Mouse (Mus musculus): ENCODE results near the gene Tm7sf2. TPM values are rescaled to one million over a fixed set of nuclear protein-coding genes. Genes with fewer than 3 reads are reported as not detected.
A peak's percentile ranks its signal among the peaks of the same experiment; 100 is the strongest.
"Not testable (repeated sequence)": the region's sequence is repeated elsewhere in the genome, so short reads cannot be mapped to it uniquely, and the experiment has no call there.

Gene Tm7sf2
- total RNA-seq, 2 experiments from 2014 or later: 61.5 to 63.8 TPM

DNA sequence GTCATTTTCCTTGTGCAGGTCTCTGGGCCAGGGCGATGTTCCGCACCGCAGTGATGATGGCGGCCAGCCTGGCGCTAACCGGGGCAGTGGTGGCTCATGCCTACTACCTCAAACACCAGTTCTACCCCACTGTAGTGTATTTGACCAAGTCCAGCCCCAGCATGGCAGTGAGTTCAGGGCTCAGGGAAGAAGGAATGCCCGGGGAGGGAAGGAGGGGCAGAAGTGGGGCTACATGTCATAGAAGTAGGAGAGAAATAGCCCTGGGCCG lies 20.3 kb downstream of the Tm7sf2 start:
- intact Hi-C loops (cut with DNase I): loop anchor here (5.0 kb wide), 1 partner anchor 126 kb away; the partner anchor contains the start of gene Cdc42ep2
- DNase-seq (ENCODE audit: extremely low spot score in 1 of 2, low spot score in 2 of 2): peak in 1 of 2 experiments; percentile 32

- intact Hi-C loops (cut with DNase I): loop anchor here (5.0 kb wide), 1 partner anchor 125 kb away; the partner anchor contains the start of gene Cdc42ep2
- DNase-seq (ENCODE audit: extremely low spot score in 1 of 2, low spot score in 2 of 2): no peak
Measured at GRCm38 (mm10) chr19:6047154-6047898, 20.8 kb downstream of the Tm7sf2 start.

DNA sequence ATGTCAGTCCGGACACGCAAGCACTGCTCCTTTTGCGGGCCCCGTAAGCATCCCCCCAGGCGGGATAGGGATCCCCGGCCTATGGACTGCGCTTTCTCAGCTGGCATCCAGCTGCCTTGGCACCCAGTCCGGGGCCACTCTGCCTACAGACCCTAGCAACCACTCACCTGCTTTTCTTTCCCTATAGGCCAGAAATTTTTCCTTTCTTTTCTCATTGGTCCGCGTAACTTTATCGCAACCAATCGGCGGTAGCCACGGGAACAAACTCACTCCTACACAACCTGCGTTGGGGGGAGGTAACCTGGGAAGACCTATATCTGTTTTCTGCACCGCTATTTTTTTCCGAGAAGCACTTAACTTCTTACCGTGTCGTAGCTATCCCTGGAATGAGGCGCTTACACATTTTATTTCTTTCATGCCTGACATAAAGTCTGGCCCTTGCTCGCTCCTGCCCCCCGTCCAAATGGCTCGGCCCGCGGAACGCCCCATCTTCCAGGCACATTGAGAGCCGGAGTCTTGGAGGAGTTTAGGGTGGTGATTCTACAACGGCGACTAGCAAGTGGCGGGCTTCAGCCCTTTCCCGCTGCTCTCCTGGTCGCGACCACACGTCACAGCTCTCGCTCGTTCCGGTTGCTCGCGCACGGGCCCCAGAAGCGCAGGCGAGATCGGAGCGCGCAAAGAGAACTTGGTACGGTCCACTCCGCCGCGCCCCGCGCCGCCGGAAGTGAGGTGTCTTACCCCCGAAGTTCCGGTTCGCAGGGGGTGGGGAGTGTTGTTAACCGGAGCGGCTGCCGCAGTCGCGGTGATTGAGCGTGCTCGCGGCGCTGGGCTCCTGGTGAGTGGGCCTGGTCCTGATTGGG lies 21.6 kb downstream of the Tm7sf2 start, which contains the start of gene Syvn1:
Syvn1 (plus strand) TSS at position 283 of the 860 bp plus-strand sequence.
- intact Hi-C loops (cut with DNase I): loop anchor here (5.0 kb wide), 1 partner anchor 124 kb away; the partner anchor contains the start of gene Cdc42ep2
- DNase-seq (ENCODE audit: extremely low spot score in 1 of 2, low spot score in 2 of 2): peak; percentile 93 to 94

DNA sequence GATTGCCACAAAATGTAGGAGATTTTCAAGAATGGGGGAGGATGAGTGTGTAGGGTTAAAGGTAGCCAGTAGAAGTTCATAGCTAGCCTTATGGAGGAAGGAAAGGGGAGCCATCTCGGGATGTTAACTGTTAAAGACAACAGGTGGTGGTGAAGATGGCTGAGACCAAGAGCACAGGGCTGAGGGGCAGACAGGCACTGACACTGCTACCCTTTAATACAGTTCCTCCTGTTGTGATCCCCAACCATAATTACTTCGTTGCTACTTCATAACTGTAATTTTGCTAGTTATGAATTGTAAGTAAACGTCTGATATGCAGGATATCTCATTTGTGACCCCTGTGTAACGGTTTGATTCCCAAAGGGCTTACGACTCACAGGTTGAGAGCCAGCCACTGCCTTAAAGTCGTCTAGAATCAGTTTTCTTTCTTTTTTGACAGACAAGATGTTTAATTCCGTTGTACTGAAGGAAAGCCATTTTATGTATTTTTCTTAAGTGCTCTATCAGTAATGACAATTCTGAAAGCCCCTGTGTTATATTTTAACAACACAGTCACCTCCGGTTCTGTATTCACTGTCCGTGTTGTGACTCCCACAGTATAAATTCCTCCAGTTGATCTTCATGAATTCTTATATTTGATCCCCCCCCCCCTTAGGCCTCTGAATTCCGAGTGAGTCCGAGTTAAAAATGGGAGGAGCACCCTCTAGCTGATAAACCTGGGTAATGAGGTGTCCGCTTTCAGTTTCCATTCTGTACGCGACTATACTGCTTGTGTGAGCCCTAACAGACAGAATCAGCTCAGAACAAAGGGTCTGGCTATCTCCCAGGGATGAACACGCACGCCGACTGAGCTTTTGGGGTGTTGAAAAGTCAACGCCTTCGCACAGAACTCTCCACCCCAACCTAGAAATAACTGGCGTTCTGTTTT lies 22.5 kb downstream of the Tm7sf2 start:
- no peak for DNase-seq (ENCODE audit: extremely low spot score in 1 of 2, low spot score in 2 of 2)
- intact Hi-C loops (cut with DNase I): loop anchor here (2.0 to 5.0 kb wide), 2 partner anchors 81 to 123 kb away; partner anchors contain the start of genes Cdc42ep2 and Pola2

GRCm38 (mm10) chr19:6044102-6044501 lies 24.1 kb downstream of the Tm7sf2 start:
- intact Hi-C loops (cut with DNase I): loop anchor here (2.0 kb wide), 1 partner anchor 79 kb away; the partner anchor contains the start of gene Pola2
- not testable (repeated sequence) for DNase-seq (ENCODE audit: extremely low spot score in 1 of 2, low spot score in 2 of 2)

- intact Hi-C loops (cut with DNase I): no loop called here
- peak in 1 of 2 experiments; percentile 25 for DNase-seq (ENCODE audit: extremely low spot score in 1 of 2, low spot score in 2 of 2)
Measured at GRCm38 (mm10) chr19:6042293-6042692, 25.9 kb downstream of the Tm7sf2 start.

- DNase-seq (ENCODE audit: extremely low spot score in 1 of 2, low spot score in 2 of 2): no peak
- intact Hi-C loops (cut with DNase I): no loop called here
Measured at GRCm38 (mm10) chr19:6040002-6040401, 28.2 kb downstream of the Tm7sf2 start.

DNA sequence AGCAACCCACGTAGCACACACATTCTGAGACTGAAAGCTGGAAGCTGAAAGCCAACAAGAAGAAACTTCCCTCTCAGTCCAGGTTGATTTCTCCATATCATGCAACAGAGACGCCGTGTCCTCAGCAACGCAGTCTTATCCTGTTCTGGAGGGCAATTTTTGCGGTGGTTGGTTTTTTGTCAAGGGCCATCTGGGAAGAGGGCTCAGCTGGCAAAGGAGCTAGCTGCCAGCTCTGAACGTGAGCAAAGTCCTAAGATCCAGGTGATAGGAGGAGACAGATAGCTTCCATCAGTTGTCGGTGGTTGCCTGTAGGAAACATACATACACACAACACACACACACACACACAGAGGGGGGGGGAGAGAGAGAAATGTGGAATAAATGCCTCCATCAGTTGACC lies 29.8 kb downstream of the Tm7sf2 start:
- DNase-seq (ENCODE audit: extremely low spot score in 1 of 2, low spot score in 2 of 2): no peak
- intact Hi-C loops (cut with DNase I): no loop called here

GRCm38 (mm10) chr19:6037695-6038094 lies 30.5 kb downstream of the Tm7sf2 start:
- no peak for DNase-seq (ENCODE audit: extremely low spot score in 1 of 2, low spot score in 2 of 2)
- intact Hi-C loops (cut with DNase I): no loop called here

GRCm38 (mm10) chr19:6035966-6036585 lies 32.1 kb downstream of the Tm7sf2 start:
- no peak for DNase-seq (ENCODE audit: extremely low spot score in 1 of 2, low spot score in 2 of 2)
- intact Hi-C loops (cut with DNase I): no loop called here

GRCm38 (mm10) chr19:6030520-6031280 lies 37.5 kb downstream of the Tm7sf2 start:
- DNase-seq (ENCODE audit: extremely low spot score in 1 of 2, low spot score in 2 of 2): no peak
- intact Hi-C loops (cut with DNase I): no loop called here

DNA sequence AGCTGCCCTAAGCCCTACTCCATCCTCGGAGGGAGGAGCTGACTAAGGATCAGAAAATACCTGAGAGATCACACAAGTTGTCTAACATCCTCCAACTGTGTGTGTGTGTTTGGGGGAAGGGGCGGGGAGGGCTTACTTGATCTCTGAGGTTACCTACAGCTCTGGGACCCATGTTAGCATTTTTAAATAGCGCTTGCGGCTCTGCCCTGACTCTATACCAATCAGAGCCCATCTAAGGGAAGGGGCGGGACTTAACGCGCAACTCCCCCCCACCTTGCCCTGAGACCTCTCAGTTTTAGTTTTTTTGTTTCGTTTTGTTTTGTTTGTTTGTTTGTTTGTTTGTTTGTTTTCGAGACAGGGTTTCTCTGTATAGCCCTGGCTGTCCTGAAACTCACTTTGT lies 38.7 kb downstream of the Tm7sf2 start:
- intact Hi-C loops (cut with DNase I): no loop called here
- no peak for DNase-seq (ENCODE audit: extremely low spot score in 1 of 2, low spot score in 2 of 2)

GRCm38 (mm10) chr19:6028991-6029390 lies 39.2 kb downstream of the Tm7sf2 start:
- no peak for DNase-seq (ENCODE audit: extremely low spot score in 1 of 2, low spot score in 2 of 2)
- intact Hi-C loops (cut with DNase I): no loop called here

- intact Hi-C loops (cut with DNase I): no loop called here
- DNase-seq (ENCODE audit: extremely low spot score in 1 of 2, low spot score in 2 of 2): no peak
Measured at GRCm38 (mm10) chr19:6023930-6024329, 44.2 kb downstream of the Tm7sf2 start.

DNA sequence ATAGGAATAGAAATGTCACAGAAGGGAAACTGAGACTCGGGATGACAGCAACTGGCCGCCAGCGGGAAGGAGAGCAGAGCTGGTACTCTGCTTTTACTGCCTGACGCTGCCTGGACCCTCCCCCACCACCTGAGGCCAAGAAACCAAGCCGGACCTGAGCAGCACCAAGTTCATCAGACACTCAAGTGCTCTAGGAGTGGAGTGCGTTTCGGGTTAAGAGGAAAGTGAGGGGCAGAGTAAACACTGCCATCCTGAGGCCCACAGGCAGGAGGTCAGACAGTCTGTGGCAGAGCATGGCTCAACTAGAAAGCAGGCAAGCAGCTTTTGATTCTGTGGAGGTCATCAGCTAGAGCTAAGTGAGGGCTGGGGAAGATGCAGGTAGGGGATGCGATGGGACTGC lies 45.1 kb downstream of the Tm7sf2 start:
- DNase-seq (ENCODE audit: extremely low spot score in 1 of 2, low spot score in 2 of 2): no peak
- intact Hi-C loops (cut with DNase I): no loop called here

- no peak for DNase-seq (ENCODE audit: extremely low spot score in 1 of 2, low spot score in 2 of 2)
- intact Hi-C loops (cut with DNase I): no loop called here
Measured at GRCm38 (mm10) chr19:6020276-6020675, 47.9 kb downstream of the Tm7sf2 start.

Data from left cerebral cortex, postnatal 10 days (tissue).